26 mouse cellular contexts compared by ENCODE assay signal in the genomic region with DNA sequence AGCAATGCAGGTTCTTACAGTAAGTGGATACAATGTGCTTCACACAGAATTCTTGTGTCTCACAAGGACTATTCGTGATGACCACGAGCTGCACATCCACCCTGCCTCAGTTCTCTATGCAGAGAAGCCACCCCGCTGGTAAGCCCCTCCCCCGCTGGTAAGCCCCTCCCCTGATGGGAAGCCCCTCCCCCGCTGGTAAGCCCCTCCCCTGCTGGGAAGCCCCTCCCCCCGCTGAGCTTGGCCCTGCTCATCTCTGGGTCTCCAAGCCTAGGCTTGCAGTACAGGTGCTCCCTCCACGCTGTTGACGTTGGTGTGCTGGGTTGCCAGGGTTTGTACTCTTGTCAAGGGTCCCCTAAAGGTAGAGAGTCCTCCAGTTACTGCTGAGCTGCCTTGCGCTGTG. TPM values are rescaled to one million over a fixed set of nuclear protein-coding genes. Genes with fewer than 3 reads are reported as not detected.
DNase-seq lines count a peak whose midpoint lies in the region; ATAC-seq and TF ChIP-seq lines count a peak whose summit lies in the region.
"Had no signal": no experiment of that assay in that cellular context is flagged by ENCODE, and none has a peak within 500 bp of the region (broad histone marks: within the 10 kb centered on the region; RNA-seq: fewer than 3 reads in every experiment).

No protein-coding gene starts in this region.

- ATAC-seq in liver, embryonic 11.5 days (replicated peaks; ENCODE audit: low FRiP score): 0 out of 2 replicates have a peak, but pooled peaks have one; percentile 26
- ATAC-seq in hindbrain, embryonic 14.5 days (ENCODE audit: low FRiP score): no peak
- ATAC-seq: forebrain, embryonic 15.5 days had no signal

- no peak for DNase-seq in liver, embryonic 11.5 days (ENCODE audit: low spot score)
- DNase-seq in liver (no peak), ES-E14 (ENCODE audit: low read depth, low spot score) (peak; percentile 31)
- peak; percentile 63 for DNase-seq in testis, postnatal 10 days (ENCODE audit: low spot score)
- DNase-seq in testis, postnatal 14 days (ENCODE audit: low spot score): no peak
- peak; percentile 6 for DNase-seq in induced T-regulatory cell, adult 2 months (ENCODE audit: low read depth)
- DNase-seq in hindbrain, embryonic 14.5 days (ENCODE audit: low spot score): no peak
- DNase-seq: adrenal gland, postnatal 10 days; adrenal gland, postnatal 36 days; B cell, adult 2 months; cerebellum, adult 2 months; cerebellum, postnatal 10 days; cerebellum, postnatal 36 days; embryo, embryonic 11 days; gastrocnemius, postnatal 25 days; heart, adult 18-20 months; heart, postnatal 14 days; heart, postnatal 4 days had no signal

- no peak overlapping the region for H3K9ac ChIP-seq in liver, embryonic 11.5 days (ENCODE audit: low read depth, low read length)
- H3K9ac ChIP-seq in ES-E14 (ENCODE audit: insufficient read depth, low read depth, low read length, poor library complexity, severe bottlenecking): no peak overlapping the region
- H3K9ac ChIP-seq in hindbrain, embryonic 14.5 days: no peak overlapping the region
- H3K9ac ChIP-seq: embryonic facial prominence, embryonic 13.5 days; forebrain, embryonic 12.5 days; forebrain, embryonic 15.5 days; heart, embryonic 13.5 days; hindbrain, embryonic 15.5 days; intestine, embryonic 15.5 days had no signal

- in situ Hi-C loops in ES-E14 (cut with MboI; ENCODE audit: low sequenced_read_pairs in 2 of 2, unreplicated experiment in 2 of 2): no loop called here

- no peaks in the 10 kb centered on the region for H3K4me1 ChIP-seq in liver, embryonic 11.5 days (replicated peaks; ENCODE audit: control insufficient read depth, insufficient read depth, low read length)
- H3K4me1 ChIP-seq in ES-E14 (ENCODE audit: control insufficient read depth in 2 of 2, insufficient read depth in 2 of 2, low read length in 2 of 2, poor library complexity in 1 of 2): 0 out of 4 replicates have a peak, but pooled peaks cover 2 to 4% of the 10 kb centered on the region in 2 experiments
- H3K4me1 ChIP-seq in hindbrain, embryonic 14.5 days (replicated peaks; ENCODE audit: control insufficient read depth, insufficient read depth, low read length): 0 out of 2 replicates have a peak, but pooled peaks cover 4% of the 10 kb centered on the region
- H3K4me1 ChIP-seq: embryonic facial prominence, embryonic 10.5 days; forebrain, embryonic 12.5 days; heart, embryonic 13.5 days; intestine, embryonic 15.5 days had no signal

- WGBS in liver, embryonic 11.5 days: 81% methylated on average over 9 of the region's 9 CpGs
- 75% methylated on average over 9 of the region's 9 CpGs for WGBS in hindbrain, embryonic 14.5 days

- H3K4me3 ChIP-seq in liver, embryonic 11.5 days (ENCODE audit: low read depth, low read length): no peak overlapping the region
- no peak overlapping the region for H3K4me3 ChIP-seq in ES-E14 (ENCODE audit: insufficient read depth in 1 of 2, low read depth in 1 of 2, low read length in 2 of 2, poor library complexity in 1 of 2, severe bottlenecking in 1 of 2)
- H3K4me3 ChIP-seq in hindbrain, embryonic 14.5 days (replicated peaks; ENCODE audit: low read length): no peak overlapping the region
- H3K4me3 ChIP-seq: embryonic facial prominence, embryonic 10.5 days; embryonic facial prominence, embryonic 13.5 days; erythroblast, embryonic 14.5 days; forebrain, embryonic 12.5 days; forebrain, embryonic 15.5 days; heart, embryonic 13.5 days; hindbrain, embryonic 15.5 days; intestine, embryonic 15.5 days had no signal

- no peaks in the 10 kb centered on the region for H3K27me3 ChIP-seq in liver, embryonic 11.5 days (replicated peaks; ENCODE audit: control insufficient read depth, insufficient read depth, low read length)
- H3K27me3 ChIP-seq in hindbrain, embryonic 14.5 days (ENCODE audit: control insufficient read depth, insufficient read depth, low read length): no peaks in the 10 kb centered on the region
- H3K27me3 ChIP-seq: embryonic facial prominence, embryonic 13.5 days; forebrain, embryonic 12.5 days; forebrain, embryonic 15.5 days; heart, embryonic 13.5 days; hindbrain, embryonic 15.5 days; intestine, embryonic 15.5 days had no signal

- H3K27ac ChIP-seq in liver, embryonic 11.5 days (ENCODE audit: low read depth, low read length): no peak overlapping the region
- H3K27ac ChIP-seq in ES-E14 (ENCODE audit: insufficient read depth, low read depth, low read length, poor library complexity, severe bottlenecking): no peak overlapping the region
- no peak overlapping the region for H3K27ac ChIP-seq in hindbrain, embryonic 14.5 days
- H3K27ac ChIP-seq: embryonic facial prominence, embryonic 10.5 days; embryonic facial prominence, embryonic 13.5 days; forebrain, embryonic 12.5 days; forebrain, embryonic 15.5 days; heart, embryonic 13.5 days; hindbrain, embryonic 15.5 days; intestine, embryonic 15.5 days had no signal

- H3K4me2 ChIP-seq in liver, embryonic 11.5 days: no peak overlapping the region
- H3K4me2 ChIP-seq in hindbrain, embryonic 14.5 days (replicated peaks): no peak overlapping the region
- H3K4me2 ChIP-seq: embryonic facial prominence, embryonic 13.5 days; forebrain, embryonic 12.5 days; forebrain, embryonic 15.5 days; heart, embryonic 13.5 days; hindbrain, embryonic 15.5 days; intestine, embryonic 15.5 days had no signal

- H3K9me3 ChIP-seq in liver, embryonic 11.5 days (ENCODE audit: control insufficient read depth, low read length): no peaks in the 10 kb centered on the region
- H3K9me3 ChIP-seq in ES-E14 (ENCODE audit: control insufficient read depth, insufficient read depth, low read depth, low read length): no peaks in the 10 kb centered on the region
- no peaks in the 10 kb centered on the region for H3K9me3 ChIP-seq in hindbrain, embryonic 14.5 days (ENCODE audit: control insufficient read depth, low read length)
- H3K9me3 ChIP-seq: embryonic facial prominence, embryonic 10.5 days; embryonic facial prominence, embryonic 13.5 days; forebrain, embryonic 12.5 days; forebrain, embryonic 15.5 days; heart, embryonic 13.5 days; hindbrain, embryonic 15.5 days; intestine, embryonic 15.5 days had no signal

- H3K36me3 ChIP-seq in liver, embryonic 11.5 days (ENCODE audit: control insufficient read depth, insufficient read depth, low read length): peaks cover 5% of the 10 kb centered on the region; the same call in 1 of the 2 replicates
- peaks cover 27% of the 10 kb centered on the region for H3K36me3 ChIP-seq in ES-E14 (ENCODE audit: control insufficient read depth, insufficient read depth, low read length, poor library complexity, severe bottlenecking)
- H3K36me3 ChIP-seq in hindbrain, embryonic 14.5 days (replicated peaks; ENCODE audit: control insufficient read depth, insufficient read depth): peaks cover 21% of the 10 kb centered on the region
- H3K36me3 ChIP-seq: hindbrain, embryonic 15.5 days had no signal

TF ChIP-seq in ES-E14, 5 proteins besides CTCF, POLR2A, EP300 and RAD21:
- TF ChIP-seq MAFK (IDR thresholded peaks at IDR 0.05; ENCODE audit: insufficient read depth, low read depth, low read length) (no peak), ZNF384 (IDR thresholded peaks at IDR 0.05; ENCODE audit: low read depth, low read length) (no peak), HCFC1 (IDR thresholded peaks at IDR 0.05; ENCODE audit: borderline replicate concordance, insufficient read depth, low read length) (no peak), ZC3H11A (IDR thresholded peaks at IDR 0.05; ENCODE audit: borderline replicate concordance, low read depth, low read length) (no peak), CHD2 (IDR thresholded peaks at IDR 0.05; ENCODE audit: low read depth, low read length) (no peak)
TF ChIP-seq in ES-E14: peak in this region for 0.

RNA-seq across cellular contexts. Expression of a gene that starts 54.8 kb away (rescaled TPM):
- polyA plus RNA-seq in liver, embryonic 11.5 days (2014; fragmentation: Nextera tagmentation; extraction: Ambion mirVana): 11.6 and 13.0 TPM in 2 replicates
- total RNA-seq in ES-E14 (2012; rRNA removed): 25.5 and 42.0 TPM in 2 replicates
- polyA plus RNA-seq in hindbrain, embryonic 14.5 days (2014; fragmentation: Nextera tagmentation; extraction: Ambion mirVana): 13.2 and 13.5 TPM in 2 replicates

Comparison
In these comparisons a context has a peak if more than half of its experiments do, and no peak if none do; other contexts are left out.
1. DNase-seq: peak in testis, postnatal 10 days (single experiment), ES-E14 (single experiment) and induced T-regulatory cell, adult 2 months (single experiment); none in liver, embryonic 11.5 days (single experiment), liver (single experiment), testis, postnatal 14 days (single experiment) and hindbrain, embryonic 14.5 days (single experiment).